Mouse (Mus musculus): ENCODE measurements around the gene Hdac9. TPM values are rescaled to one million over a fixed set of nuclear protein-coding genes. Genes with fewer than 3 reads are reported as not detected.

The Hdac9 gene
- polyA plus RNA-seq, 1 experiment from 2014 or later: 3.3 TPM

- Histone ChIP-seq H3K4me2 (ENCODE audit: low read length) (no peak overlapping the region), H3K9me3 (replicated peaks; ENCODE audit: low read length) (no peaks in the 10 kb centered on the region), H3K4me3 (replicated peaks; ENCODE audit: low read depth, low read length) (no peak overlapping the region), H3K27me3 (ENCODE audit: insufficient read depth, low read length) (no peaks in the 10 kb centered on the region), H3K4me1 (replicated peaks; ENCODE audit: insufficient read depth, low read length) (no peaks in the 10 kb centered on the region), H3K9ac (ENCODE audit: low read depth, low read length) (no peak overlapping the region), H3K36me3 (ENCODE audit: insufficient read depth, low read length) (no peaks in the 10 kb centered on the region), H3K27ac (no peak overlapping the region)
- DNase-seq (ENCODE audit: low spot score) (no peak), ATAC-seq (replicated peaks; ENCODE audit: low FRiP score, low read depth) (no peak)
- 88% methylated on average over 1 of the region's 1 CpGs for WGBS
- TF ChIP-seq CTCF (IDR thresholded peaks at IDR 0.05; ENCODE audit: low read depth): no peak
These were observed 725.6 kb downstream of the Hdac9 start for GRCm38 (mm10) chr12:34191246-34191645.

- TF ChIP-seq CTCF (IDR thresholded peaks at IDR 0.05; ENCODE audit: low read depth): no peak
- WGBS: 84% methylated on average over 4 of the region's 4 CpGs
- no peak for ATAC-seq (replicated peaks; ENCODE audit: low FRiP score, low read depth)
- Histone ChIP-seq H3K36me3 (ENCODE audit: insufficient read depth, low read length) (no peaks in the 10 kb centered on the region), H3K9ac (ENCODE audit: low read depth, low read length) (no peak overlapping the region), H3K27me3 (ENCODE audit: insufficient read depth, low read length) (no peaks in the 10 kb centered on the region), H3K4me3 (replicated peaks; ENCODE audit: low read depth, low read length) (no peak overlapping the region), H3K4me1 (replicated peaks; ENCODE audit: insufficient read depth, low read length) (no peaks in the 10 kb centered on the region), H3K9me3 (replicated peaks; ENCODE audit: low read length) (no peaks in the 10 kb centered on the region), H3K4me2 (ENCODE audit: low read length) (no peak overlapping the region), H3K27ac (no peak overlapping the region)
- no peak for DNase-seq (ENCODE audit: low spot score)
These were observed 738.0 kb downstream of the Hdac9 start for GRCm38 (mm10) chr12:34178931-34179330.

DNA sequence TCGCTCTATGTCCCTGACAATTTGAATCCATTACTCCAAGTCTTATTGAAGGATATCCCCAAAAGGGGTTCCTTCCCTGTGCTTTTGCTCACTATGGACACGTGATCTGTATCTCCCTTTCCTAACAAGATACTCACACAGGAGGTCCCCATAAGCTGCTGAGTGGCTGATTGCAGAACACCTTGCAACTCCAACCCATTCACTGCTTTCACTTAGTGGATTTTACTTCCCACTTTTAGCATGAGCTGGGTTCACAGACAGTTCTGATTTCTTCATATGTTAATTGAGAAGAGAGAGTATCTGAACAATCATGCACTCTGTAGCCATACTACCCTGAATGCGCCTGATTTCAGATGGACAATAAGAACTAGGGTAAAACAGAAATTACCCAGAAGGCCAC, 740.1 kb downstream of the Hdac9 start:
- WGBS: 90% methylated on average over 3 of the region's 3 CpGs
- DNase-seq (ENCODE audit: low spot score) (no peak), ATAC-seq (replicated peaks; ENCODE audit: low FRiP score, low read depth) (no peak)
- no peaks in the 10 kb centered on the region for H3K4me1 ChIP-seq (replicated peaks; ENCODE audit: insufficient read depth, low read length)
- H3K36me3 ChIP-seq (ENCODE audit: insufficient read depth, low read length): no peaks in the 10 kb centered on the region
- H3K27ac ChIP-seq: no peak overlapping the region
- H3K9me3 ChIP-seq (replicated peaks; ENCODE audit: low read length): no peaks in the 10 kb centered on the region
- no peak for TF ChIP-seq CTCF (IDR thresholded peaks at IDR 0.05; ENCODE audit: low read depth)
- H3K27me3 ChIP-seq (ENCODE audit: insufficient read depth, low read length): no peaks in the 10 kb centered on the region
- no peak overlapping the region for H3K9ac ChIP-seq (ENCODE audit: low read depth, low read length)
- H3K4me3 ChIP-seq (replicated peaks; ENCODE audit: low read depth, low read length): no peak overlapping the region
- H3K4me2 ChIP-seq (ENCODE audit: low read length): no peak overlapping the region

- Histone ChIP-seq H3K4me3 (replicated peaks; ENCODE audit: low read depth, low read length) (no peak overlapping the region), H3K4me1 (replicated peaks; ENCODE audit: insufficient read depth, low read length) (no peaks in the 10 kb centered on the region), H3K27me3 (ENCODE audit: insufficient read depth, low read length) (no peaks in the 10 kb centered on the region), H3K9ac (ENCODE audit: low read depth, low read length) (no peak overlapping the region), H3K9me3 (replicated peaks; ENCODE audit: low read length) (no peaks in the 10 kb centered on the region), H3K36me3 (ENCODE audit: insufficient read depth, low read length) (no peaks in the 10 kb centered on the region), H3K27ac (no peak overlapping the region), H3K4me2 (ENCODE audit: low read length) (no peak overlapping the region)
- DNase-seq (ENCODE audit: low spot score): no peak
- ATAC-seq (replicated peaks; ENCODE audit: low FRiP score, low read depth): no peak
- WGBS: 23% methylated on average over 1 of the region's 1 CpGs
- TF ChIP-seq CTCF (IDR thresholded peaks at IDR 0.05; ENCODE audit: low read depth): no peak
These were observed 743.9 kb downstream of the Hdac9 start for GRCm38 (mm10) chr12:34173036-34173435.

DNA sequence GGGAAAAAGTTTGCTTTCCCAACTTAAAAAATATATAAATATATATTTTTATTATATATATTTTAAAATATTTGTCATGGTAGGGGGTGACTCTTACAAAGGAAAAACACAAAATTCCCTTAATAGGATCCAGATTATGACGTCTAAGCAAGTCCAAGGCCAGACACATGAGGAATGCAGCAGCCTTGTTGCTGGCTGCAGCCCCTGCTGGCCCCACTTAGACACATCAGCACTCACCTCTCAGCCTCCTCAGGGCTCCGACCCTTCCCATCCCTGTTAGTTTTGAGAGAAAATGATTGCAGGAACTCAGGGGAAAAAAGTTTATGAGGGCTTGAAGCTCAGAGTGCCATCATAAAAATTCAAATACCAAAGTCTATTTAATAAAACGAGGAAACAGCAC, 746.3 kb downstream of the Hdac9 start:
- H3K4me2 ChIP-seq (ENCODE audit: low read length): no peak overlapping the region
- ATAC-seq (replicated peaks; ENCODE audit: low FRiP score, low read depth) (no peak), DNase-seq (ENCODE audit: low spot score) (no peak)
- no peak for TF ChIP-seq CTCF (IDR thresholded peaks at IDR 0.05; ENCODE audit: low read depth)
- no peaks in the 10 kb centered on the region for H3K27me3 ChIP-seq (ENCODE audit: insufficient read depth, low read length)
- H3K9ac ChIP-seq (ENCODE audit: low read depth, low read length): no peak overlapping the region
- H3K4me1 ChIP-seq (replicated peaks; ENCODE audit: insufficient read depth, low read length): no peaks in the 10 kb centered on the region
- WGBS: 60% methylated on average over 3 of the region's 3 CpGs
- no peaks in the 10 kb centered on the region for H3K9me3 ChIP-seq (replicated peaks; ENCODE audit: low read length)
- H3K4me3 ChIP-seq (replicated peaks; ENCODE audit: low read depth, low read length): no peak overlapping the region
- no peaks in the 10 kb centered on the region for H3K36me3 ChIP-seq (ENCODE audit: insufficient read depth, low read length)
- no peak overlapping the region for H3K27ac ChIP-seq

GRCm38 (mm10) chr12:34165674-34166073, 751.2 kb downstream of the Hdac9 start:
- no peak for DNase-seq (ENCODE audit: low spot score)
- Histone ChIP-seq H3K4me2 (ENCODE audit: low read length) (no peak overlapping the region), H3K4me1 (replicated peaks; ENCODE audit: insufficient read depth, low read length) (no peaks in the 10 kb centered on the region), H3K9ac (ENCODE audit: low read depth, low read length) (no peak overlapping the region), H3K27ac (no peak overlapping the region), H3K36me3 (ENCODE audit: insufficient read depth, low read length) (no peaks in the 10 kb centered on the region), H3K9me3 (replicated peaks; ENCODE audit: low read length) (no peaks in the 10 kb centered on the region), H3K27me3 (ENCODE audit: insufficient read depth, low read length) (no peaks in the 10 kb centered on the region), H3K4me3 (replicated peaks; ENCODE audit: low read depth, low read length) (no peak overlapping the region)
- ATAC-seq (replicated peaks; ENCODE audit: low FRiP score, low read depth): no peak
- WGBS: 88% methylated on average over 4 of the region's 4 CpGs
- no peak for TF ChIP-seq CTCF (IDR thresholded peaks at IDR 0.05; ENCODE audit: low read depth)

GRCm38 (mm10) chr12:34156301-34156700, 760.6 kb downstream of the Hdac9 start:
- Histone ChIP-seq H3K9ac (ENCODE audit: low read depth, low read length) (no peak overlapping the region), H3K27me3 (ENCODE audit: insufficient read depth, low read length) (no peaks in the 10 kb centered on the region), H3K4me3 (replicated peaks; ENCODE audit: low read depth, low read length) (no peak overlapping the region), H3K27ac (no peak overlapping the region), H3K4me1 (replicated peaks; ENCODE audit: insufficient read depth, low read length) (no peaks in the 10 kb centered on the region), H3K4me2 (ENCODE audit: low read length) (no peak overlapping the region), H3K36me3 (ENCODE audit: insufficient read depth, low read length) (no peaks in the 10 kb centered on the region), H3K9me3 (replicated peaks; ENCODE audit: low read length) (no peaks in the 10 kb centered on the region)
- ATAC-seq (replicated peaks; ENCODE audit: low FRiP score, low read depth): no peak
- 57% methylated on average over 6 of the region's 6 CpGs for WGBS
- no peak for DNase-seq (ENCODE audit: low spot score)
- no peak for TF ChIP-seq CTCF (IDR thresholded peaks at IDR 0.05; ENCODE audit: low read depth)
